Mouse (Mus musculus): ENCODE data around the gene Gm33543. TPM values are rescaled to one million over a fixed set of nuclear protein-coding genes. Genes with fewer than 3 reads are reported as not detected.
A peak's percentile ranks its signal among the peaks of the same experiment; 100 is the strongest.

Gene Gm33543
- polyA plus RNA-seq, 1 experiment from 2014 or later: 0.12 TPM

GRCm38 (mm10) chr10:95794706-95795105 lies 48.0 kb downstream of the Gm33543 start:
- Histone ChIP-seq H3K9ac (no peak overlapping the region), H3K27ac (replicated peaks) (no peak overlapping the region), H3K9me3 (replicated peaks) (no peaks in the 10 kb centered on the region), H3K4me1 (replicated peaks) (no peaks in the 10 kb centered on the region), H3K4me3 (replicated peaks) (no peak overlapping the region), H3K4me2 (no peak overlapping the region), H3K36me3 (replicated peaks) (no peaks in the 10 kb centered on the region), H3K27me3 (no peaks in the 10 kb centered on the region)
- WGBS (ENCODE audit: insufficient replicate concordance): 72% methylated on average over 6 of the region's 6 CpGs
- ATAC-seq (ENCODE audit: insufficient read depth): no peak

GRCm38 (mm10) chr10:95791427-95791804 lies 51.3 kb downstream of the Gm33543 start:
- Histone ChIP-seq H3K27me3 (no peaks in the 10 kb centered on the region), H3K9ac (no peak overlapping the region), H3K4me1 (replicated peaks) (no peaks in the 10 kb centered on the region), H3K4me2 (no peak overlapping the region), H3K27ac (replicated peaks) (no peak overlapping the region), H3K4me3 (replicated peaks) (no peak overlapping the region), H3K9me3 (replicated peaks) (no peaks in the 10 kb centered on the region), H3K36me3 (replicated peaks) (no peaks in the 10 kb centered on the region)
- no peak for ATAC-seq (ENCODE audit: insufficient read depth)
- 72% methylated on average over 8 of the region's 8 CpGs for WGBS (ENCODE audit: insufficient replicate concordance)

GRCm38 (mm10) chr10:95790771-95791426 lies 51.8 kb downstream of the Gm33543 start:
- no peak for ATAC-seq (ENCODE audit: insufficient read depth)
- WGBS (ENCODE audit: insufficient replicate concordance): 54% methylated on average over 15 of the region's 15 CpGs

GRCm38 (mm10) chr10:95787176-95787575 lies 55.6 kb downstream of the Gm33543 start:
- 63% methylated on average over 2 of the region's 2 CpGs for WGBS (ENCODE audit: insufficient replicate concordance)
- H3K4me3 ChIP-seq (replicated peaks): no peak overlapping the region
- H3K27ac ChIP-seq (replicated peaks): no peak overlapping the region
- H3K4me1 ChIP-seq (replicated peaks): no peaks in the 10 kb centered on the region
- H3K27me3 ChIP-seq: no peaks in the 10 kb centered on the region
- no peaks in the 10 kb centered on the region for H3K36me3 ChIP-seq (replicated peaks)
- no peaks in the 10 kb centered on the region for H3K9me3 ChIP-seq (replicated peaks)
- H3K4me2 ChIP-seq: no peak overlapping the region
- no peak for ATAC-seq (ENCODE audit: insufficient read depth)
- H3K9ac ChIP-seq: no peak overlapping the region

More at GRCm38 (mm10) chr10:95790771-95791426, 51.8 kb downstream of the Gm33543 start:
- Histone ChIP-seq H3K4me2 (no peak overlapping the region), H3K9ac (no peak overlapping the region), H3K27me3 (no peaks in the 10 kb centered on the region), H3K9me3 (replicated peaks) (no peaks in the 10 kb centered on the region), H3K4me3 (replicated peaks) (no peak overlapping the region), H3K36me3 (replicated peaks) (no peaks in the 10 kb centered on the region), H3K4me1 (replicated peaks) (no peaks in the 10 kb centered on the region), H3K27ac (replicated peaks) (no peak overlapping the region)

GRCm38 (mm10) chr10:95784837-95785236 lies 57.9 kb downstream of the Gm33543 start:
- Histone ChIP-seq H3K4me3 (replicated peaks) (no peak overlapping the region), H3K36me3 (replicated peaks) (no peaks in the 10 kb centered on the region), H3K27me3 (no peaks in the 10 kb centered on the region), H3K4me2 (no peak overlapping the region), H3K9ac (no peak overlapping the region), H3K27ac (replicated peaks) (no peak overlapping the region), H3K4me1 (replicated peaks) (peaks cover 8% of the 10 kb centered on the region), H3K9me3 (replicated peaks) (no peaks in the 10 kb centered on the region)
- ATAC-seq (ENCODE audit: insufficient read depth): no peak
- 46% methylated on average over 7 of the region's 7 CpGs for WGBS (ENCODE audit: insufficient replicate concordance)

- Histone ChIP-seq H3K4me1 (replicated peaks) (peaks cover 16% of the 10 kb centered on the region), H3K4me2 (no peak overlapping the region), H3K36me3 (replicated peaks) (no peaks in the 10 kb centered on the region), H3K4me3 (replicated peaks) (no peak overlapping the region), H3K27ac (replicated peaks) (no peak overlapping the region), H3K9ac (no peak overlapping the region), H3K9me3 (replicated peaks) (no peaks in the 10 kb centered on the region), H3K27me3 (no peaks in the 10 kb centered on the region)
- 53% methylated on average over 8 of the region's 8 CpGs for WGBS (ENCODE audit: insufficient replicate concordance)
- no peak for ATAC-seq (ENCODE audit: insufficient read depth)
These were observed 61.7 kb downstream of the Gm33543 start for GRCm38 (mm10) chr10:95780881-95781600.

- Histone ChIP-seq H3K9ac (no peak overlapping the region), H3K4me2 (peak overlapping the region; percentile 38)
- WGBS (ENCODE audit: insufficient replicate concordance): 58% methylated on average over 13 of the region's 13 CpGs
These were observed 62.8 kb downstream of the Gm33543 start for GRCm38 (mm10) chr10:95779801-95780385.

GRCm38 (mm10) chr10:95778622-95779021 lies 64.1 kb downstream of the Gm33543 start:
- H3K27ac ChIP-seq (replicated peaks): peak overlapping the region; percentile 59
- no peak overlapping the region for H3K4me3 ChIP-seq (replicated peaks)
- peaks cover 16% of the 10 kb centered on the region for H3K4me1 ChIP-seq (replicated peaks)
- ATAC-seq (ENCODE audit: insufficient read depth): no peak
- WGBS (ENCODE audit: insufficient replicate concordance): 68% methylated on average over 8 of the region's 8 CpGs
- H3K9ac ChIP-seq: no peak overlapping the region
- H3K27me3 ChIP-seq: no peaks in the 10 kb centered on the region
- H3K4me2 ChIP-seq: 0 out of 2 replicates have a peak overlapping the region, but pooled peaks have one; percentile 25
- H3K36me3 ChIP-seq (replicated peaks): no peaks in the 10 kb centered on the region
- H3K9me3 ChIP-seq (replicated peaks): no peaks in the 10 kb centered on the region

More at GRCm38 (mm10) chr10:95779801-95780385, 62.8 kb downstream of the Gm33543 start:
- peak overlapping the region; percentile 59 for H3K27ac ChIP-seq (replicated peaks)
- no peaks in the 10 kb centered on the region for H3K36me3 ChIP-seq (replicated peaks)
- H3K4me1 ChIP-seq (replicated peaks): peaks cover 16% of the 10 kb centered on the region
- no peaks in the 10 kb centered on the region for H3K9me3 ChIP-seq (replicated peaks)
- H3K4me3 ChIP-seq (replicated peaks): 0 out of 2 replicates have a peak overlapping the region, but pooled peaks have one; percentile 12
- ATAC-seq (ENCODE audit: insufficient read depth): peak; percentile 42
- H3K27me3 ChIP-seq: no peaks in the 10 kb centered on the region

- no peak overlapping the region for H3K4me3 ChIP-seq (replicated peaks)
- H3K4me2 ChIP-seq: no peak overlapping the region
- H3K9me3 ChIP-seq (replicated peaks): no peaks in the 10 kb centered on the region
- H3K27ac ChIP-seq (replicated peaks): no peak overlapping the region
- H3K9ac ChIP-seq: no peak overlapping the region
- WGBS (ENCODE audit: insufficient replicate concordance): 71% methylated on average over 15 of the region's 15 CpGs
- no peak for ATAC-seq (ENCODE audit: insufficient read depth)
- no peaks in the 10 kb centered on the region for H3K27me3 ChIP-seq
- no peaks in the 10 kb centered on the region for H3K36me3 ChIP-seq (replicated peaks)
- H3K4me1 ChIP-seq (replicated peaks): peaks cover 16% of the 10 kb centered on the region
These were observed 64.9 kb downstream of the Gm33543 start for GRCm38 (mm10) chr10:95777701-95778320.

- Histone ChIP-seq H3K27ac (replicated peaks) (no peak overlapping the region), H3K9me3 (replicated peaks) (no peaks in the 10 kb centered on the region), H3K4me1 (replicated peaks) (peaks cover 16% of the 10 kb centered on the region), H3K4me2 (no peak overlapping the region), H3K36me3 (replicated peaks) (no peaks in the 10 kb centered on the region), H3K27me3 (no peaks in the 10 kb centered on the region), H3K4me3 (replicated peaks) (no peak overlapping the region), H3K9ac (no peak overlapping the region)
- 25% methylated on average over 1 of the region's 1 CpGs for WGBS (ENCODE audit: insufficient replicate concordance)
- ATAC-seq (ENCODE audit: insufficient read depth): no peak
These were observed 65.7 kb downstream of the Gm33543 start for GRCm38 (mm10) chr10:95777071-95777470.

GRCm38 (mm10) chr10:95774856-95775255 lies 67.9 kb downstream of the Gm33543 start:
- H3K4me2 ChIP-seq: no peak overlapping the region
- no peaks in the 10 kb centered on the region for H3K36me3 ChIP-seq (replicated peaks)
- peaks cover 8% of the 10 kb centered on the region for H3K4me1 ChIP-seq (replicated peaks)
- no peak overlapping the region for H3K4me3 ChIP-seq (replicated peaks)
- no peaks in the 10 kb centered on the region for H3K9me3 ChIP-seq (replicated peaks)
- WGBS (ENCODE audit: insufficient replicate concordance): 67% methylated on average over 7 of the region's 7 CpGs
- ATAC-seq (ENCODE audit: insufficient read depth): no peak
- no peaks in the 10 kb centered on the region for H3K27me3 ChIP-seq
- no peak overlapping the region for H3K9ac ChIP-seq
- no peak overlapping the region for H3K27ac ChIP-seq (replicated peaks)
